Mouse (Mus musculus): ENCODE data around the gene Bcl6. TPM values are rescaled to one million over a fixed set of nuclear protein-coding genes. Genes with fewer than 3 reads are reported as not detected.

Bcl6 gene
- total RNA-seq, 2 experiments from 2014 or later = 11.1 to 11.3 TPM

GRCm38 (mm10) chr16:23930426-23931073, 58.1 kb downstream of the Bcl6 start:
- no peak for DNase-seq (ENCODE audit: low spot score in 2 of 2)

- no peak for DNase-seq (ENCODE audit: low spot score in 2 of 2)
These were observed 61.1 kb downstream of the Bcl6 start for GRCm38 (mm10) chr16:23927301-23928114.

- no peak for DNase-seq (ENCODE audit: low spot score in 2 of 2)
These were observed 65.7 kb downstream of the Bcl6 start for GRCm38 (mm10) chr16:23922906-23923305.

GRCm38 (mm10) chr16:23921697-23922096, 67.0 kb downstream of the Bcl6 start:
- no peak for DNase-seq (ENCODE audit: low spot score in 2 of 2)

GRCm38 (mm10) chr16:23919418-23919817, 69.2 kb downstream of the Bcl6 start:
- DNase-seq (ENCODE audit: low spot score in 2 of 2) = no peak

Other genes with a start within 250 kb of the Bcl6 start
- not detected for gene Sst, start 97.9 kb downstream of the Bcl6 start, total RNA-seq (2021)
- not detected for gene Rtp2, start 56.5 kb downstream of the Bcl6 start, total RNA-seq (2021)
- not detected for gene Gm37419, start 370 bp downstream of the Bcl6 start, total RNA-seq (2021)

All from gastrocnemius, postnatal 4 days (tissue).